Comparison of ENCODE assay signal across 9 mouse cellular contexts in the genomic region with DNA sequence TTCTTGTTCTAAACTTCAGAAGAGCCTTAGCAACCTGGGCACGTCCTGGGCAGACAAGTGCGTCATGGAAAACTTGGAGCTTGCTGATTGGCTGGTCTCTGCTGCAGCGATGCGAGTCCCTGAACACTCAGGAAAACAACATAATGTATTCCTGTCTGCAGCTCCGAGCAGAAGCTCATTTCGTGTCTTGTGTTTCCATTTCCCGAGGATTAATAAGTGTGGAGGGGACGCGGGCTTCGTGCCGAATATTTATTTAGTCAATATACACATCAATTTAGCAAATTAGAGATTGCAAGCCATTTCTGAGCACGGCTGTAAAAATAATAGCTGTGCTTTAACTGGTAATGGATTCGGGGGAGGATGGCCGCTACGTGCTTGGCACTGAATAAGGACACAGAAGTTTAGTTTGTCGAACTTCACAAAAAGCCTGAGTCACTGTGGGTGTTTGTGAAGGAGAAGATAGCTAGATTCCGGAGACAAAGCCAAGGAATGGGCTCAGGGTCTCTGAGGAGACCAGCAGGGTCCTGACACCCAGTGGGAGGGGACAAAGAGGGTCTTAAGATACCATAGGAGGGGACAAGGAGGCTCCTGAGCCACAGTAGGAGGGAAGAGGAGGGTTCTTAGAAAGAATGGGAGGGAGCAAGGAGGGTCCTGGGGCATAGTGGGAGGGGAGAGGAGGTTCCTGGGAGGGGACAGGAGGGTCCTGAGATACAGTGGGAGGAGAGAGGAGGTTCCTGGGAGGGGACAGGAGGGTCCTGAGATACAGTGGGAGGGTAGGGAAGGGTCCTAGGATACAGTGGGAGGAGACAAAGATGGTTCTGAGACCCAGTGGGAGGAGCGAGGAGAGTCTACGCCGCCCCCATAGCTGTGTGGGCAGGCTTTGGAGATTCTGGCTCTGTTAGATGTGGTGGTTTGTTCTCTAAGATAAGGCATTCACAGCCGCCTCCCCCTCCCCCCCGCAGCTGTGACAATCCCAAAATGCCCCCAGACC. TPM values are rescaled to one million over a fixed set of nuclear protein-coding genes. Genes with fewer than 3 reads are reported as not detected.
DNase-seq lines count a peak whose midpoint lies in the region; TF ChIP-seq lines count a peak whose summit lies in the region.
"Had no signal": no experiment of that assay in that cellular context is flagged by ENCODE, and none has a peak within 500 bp of the region (broad histone marks: within the 10 kb centered on the region; RNA-seq: fewer than 3 reads in every experiment).

No protein-coding gene starts in this region.

- TF ChIP-seq CTCF in heart, adult 2 months (IDR thresholded peaks at IDR 0.05) = no peak
- no peak for TF ChIP-seq CTCF in small intestine, adult 2 months (IDR thresholded peaks at IDR 0.05; ENCODE audit: extremely low read depth, insufficient read length, insufficient replicate concordance, low read depth, low read length)

- no peak for TF ChIP-seq EP300 in heart, adult 2 months (IDR thresholded peaks at IDR 0.05; ENCODE audit: insufficient read depth, low read depth, low read length)

- H3K4me3 ChIP-seq in heart, adult 2 months = peak overlapping the region; percentile 37
- H3K4me3 ChIP-seq in small intestine, adult 2 months (ENCODE audit: low read depth, low read length) = no peak overlapping the region

- no peaks in the 10 kb centered on the region for H3K27me3 ChIP-seq in heart, adult 2 months (ENCODE audit: control insufficient read depth, insufficient read depth, low read length)
- H3K27me3 ChIP-seq in small intestine, adult 2 months (ENCODE audit: control insufficient read depth, insufficient read depth, low read length) = no peaks in the 10 kb centered on the region

- H3K4me1 ChIP-seq in heart, adult 2 months (ENCODE audit: control insufficient read depth, insufficient read depth, low read length) = peaks cover 2% of the 10 kb centered on the region; the same call in 1 of the 2 replicates
- H3K4me1 ChIP-seq in small intestine, adult 2 months (ENCODE audit: control insufficient read depth, insufficient read depth, insufficient read length, low read length) = peaks cover 11% of the 10 kb centered on the region; the same call in 1 of the 2 replicates

- H3K9ac ChIP-seq in heart, adult 2 months (ENCODE audit: low read depth, low read length) = no peak overlapping the region

- no peak for TF ChIP-seq POLR2A in heart, adult 2 months (IDR thresholded peaks at IDR 0.05; ENCODE audit: insufficient read depth, low read depth, low read length)
- TF ChIP-seq POLR2A in small intestine, adult 2 months (IDR thresholded peaks at IDR 0.05; ENCODE audit: low read depth, low read length) = no peak

- no peaks in the 10 kb centered on the region for H3K79me2 ChIP-seq in heart, adult 2 months (replicated peaks; ENCODE audit: control insufficient read depth, insufficient read depth, low read length)

- intact Hi-C loops in heart, adult 2 months (cut with DNase I) = loop anchor here (10.0 kb wide), 1 partner anchor 159 kb away; no protein-coding TSS in a partner anchor
- intact Hi-C loops in left cerebral cortex, postnatal 14 days (cut with DNase I) = no loop called here

- WGBS in heart, adult 2 months = 12% methylated on average over 22 of the region's 22 CpGs
- WGBS in small intestine, adult 2 months = 51% methylated on average over 22 of the region's 22 CpGs

- H3K36me3 ChIP-seq in heart, adult 2 months (ENCODE audit: control insufficient read depth, insufficient read depth, low read length) = no peaks in the 10 kb centered on the region
- H3K36me3 ChIP-seq in small intestine, adult 2 months (ENCODE audit: control insufficient read depth, insufficient read depth, low read length) = no peaks in the 10 kb centered on the region

- peak; percentile 46 to 50 for DNase-seq in cerebellum, postnatal 10 days
- DNase-seq in cerebellum, adult 11-12 months = no peak
- peak; percentile 84 for DNase-seq in embryo, embryonic 10 days (ENCODE audit: low spot score)
- DNase-seq in heart, adult 2 months = peak; percentile 53 to 59
- peak; percentile 81 for DNase-seq in kidney, adult 11 months
- peak; percentile 80 to 96 for DNase-seq in left cerebral cortex, postnatal 14 days (ENCODE audit: low spot score in 2 of 2)
- DNase-seq in mesoderm, embryonic 11.5 days (ENCODE audit: low read depth, low spot score) = peak; percentile 84

- peak overlapping the region; percentile 34 for H3K27ac ChIP-seq in heart, adult 2 months
- H3K27ac ChIP-seq in small intestine, adult 2 months (ENCODE audit: insufficient read depth, low read depth, low read length) = peak overlapping the region; percentile 37
- H3K27ac ChIP-seq: macrophage had no signal

RNA-seq across cellular contexts. Expression of a gene that starts 21.0 kb away (rescaled TPM):
- total RNA-seq in heart, adult 2 months (2021) = 10 to 100 TPM; 18.0 to 20.5 TPM
- 12.4 and 35.3 TPM in 2 replicates for polyA plus RNA-seq in heart, adult 2 months (2012; rRNA removed)
- not detected for total RNA-seq in left cerebral cortex, postnatal 14 days (2021)
- 5.2 and 46.3 TPM in 2 replicates for polyA plus RNA-seq in small intestine, adult 2 months (2012; rRNA removed)
- polyA plus RNA-seq: macrophage had no signal

RNA-seq across cellular contexts. Expression of a gene that starts 44.9 kb away (rescaled TPM):
- total RNA-seq in heart, adult 2 months (2021) = under 1 TPM; 0.47 to 0.91 TPM
- polyA plus RNA-seq in heart, adult 2 months (2012; rRNA removed) = 1.2 and 1.8 TPM in 2 replicates
- total RNA-seq in left cerebral cortex, postnatal 14 days (2021) = not detected
- polyA plus RNA-seq in small intestine, adult 2 months (2012; rRNA removed) = 23.6 and 51.0 TPM in 2 replicates

RNA-seq across cellular contexts. Expression of a gene that starts 54.5 kb away (rescaled TPM):
- total RNA-seq in heart, adult 2 months (2021) = under 1 TPM; 0.08 to 0.11 TPM
- 0.06 TPM in 1 of 2 replicates, not detected in the other for polyA plus RNA-seq in heart, adult 2 months (2012; rRNA removed)
- not detected for total RNA-seq in left cerebral cortex, postnatal 14 days (2021)
- polyA plus RNA-seq in small intestine, adult 2 months (2012; rRNA removed) = 0.05 TPM in 1 of 2 replicates, not detected in the other
- polyA plus RNA-seq: macrophage had no signal

Comparison
In these comparisons a context has a peak if more than half of its experiments do, and no peak if none do; other contexts are left out.
1. RNA of a gene that starts 21.0 kb away (total RNA-seq): 18.0 to 20.5 TPM in heart, adult 2 months; not detected in left cerebral cortex, postnatal 14 days; every median in the first group is over 10 times any median in the second.